ENCODE assay signal across 14 mouse cellular contexts in the genomic region with DNA sequence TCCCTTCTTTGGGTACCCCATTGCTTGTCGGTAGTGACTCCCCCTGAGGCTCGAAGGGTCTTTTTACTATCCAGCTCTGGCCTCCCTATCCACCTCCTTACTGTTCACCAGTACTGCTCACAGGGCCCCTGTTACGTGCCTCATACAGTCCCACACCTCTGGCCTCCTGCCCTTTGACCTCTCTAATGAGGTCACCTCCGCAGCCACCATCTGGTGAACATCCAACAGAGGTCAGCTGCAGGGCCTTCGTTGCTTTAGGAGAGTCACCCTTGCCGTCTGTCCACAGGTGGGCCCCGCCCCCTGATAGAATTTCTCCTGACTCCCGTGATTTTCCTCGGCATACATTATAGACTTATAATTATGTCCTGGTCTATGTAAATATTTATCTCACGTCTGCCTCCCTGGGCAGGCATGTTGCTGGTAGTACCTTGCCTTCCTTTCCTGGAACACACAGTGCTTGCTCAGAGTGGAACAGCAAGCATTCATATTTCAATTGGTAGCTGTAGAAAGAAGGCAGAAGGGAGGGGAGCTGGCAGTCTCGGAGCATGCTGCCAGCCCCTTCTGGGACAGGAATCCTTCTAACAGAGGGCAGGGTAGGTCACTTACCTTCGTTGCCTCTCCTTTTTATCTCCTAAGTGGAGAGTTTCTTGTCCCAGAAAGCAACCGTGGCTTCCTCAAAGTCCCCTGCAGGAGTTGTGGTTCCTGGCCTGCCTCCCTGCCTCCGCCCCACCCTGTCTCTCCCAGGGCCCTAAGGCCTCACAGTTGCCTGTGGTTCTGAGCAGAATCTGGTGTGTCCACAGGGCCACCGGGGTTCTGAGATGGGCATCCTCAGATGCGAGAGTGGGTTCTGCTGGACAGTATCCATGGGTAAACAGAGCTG. TPM values are rescaled to one million over a fixed set of nuclear protein-coding genes. Genes with fewer than 3 reads are reported as not detected.
DNase-seq lines count a peak whose midpoint lies in the region; ATAC-seq and TF ChIP-seq lines count a peak whose summit lies in the region.
"Had no signal": no experiment of that assay in that cellular context is flagged by ENCODE, and none has a peak within 500 bp of the region (broad histone marks: within the 10 kb centered on the region; RNA-seq: fewer than 3 reads in every experiment).

No protein-coding gene starts in this region.

- no peaks in the 10 kb centered on the region for H3K27me3 ChIP-seq in heart, embryonic 15.5 days
- H3K27me3 ChIP-seq in E14TG2a.4 (ENCODE audit: insufficient read depth, low read length) = peaks cover 17% of the 10 kb centered on the region
- no peaks in the 10 kb centered on the region for H3K27me3 ChIP-seq in intestine, embryonic 15.5 days (replicated peaks)
- H3K27me3 ChIP-seq in forebrain, embryonic 11.5 days (ENCODE audit: control insufficient read depth, insufficient read depth, low read length) = no peaks in the 10 kb centered on the region

- H3K4me1 ChIP-seq in heart, embryonic 15.5 days (replicated peaks) = peaks cover 29% of the 10 kb centered on the region
- H3K4me1 ChIP-seq in E14TG2a.4 (replicated peaks; ENCODE audit: low read depth, low read length) = peaks cover 52% of the 10 kb centered on the region
- H3K4me1 ChIP-seq in intestine, embryonic 15.5 days (replicated peaks) = peaks cover 28% of the 10 kb centered on the region
- H3K4me1 ChIP-seq in forebrain, embryonic 11.5 days (replicated peaks; ENCODE audit: control insufficient read depth, insufficient read depth, low read length) = no peaks in the 10 kb centered on the region; the same call in 1 of the 2 replicates

- no peak overlapping the region for H3K4me2 ChIP-seq in heart, embryonic 15.5 days
- H3K4me2 ChIP-seq in intestine, embryonic 15.5 days (replicated peaks) = 0 out of 2 replicates have a peak overlapping the region, but pooled peaks have one; percentile 9
- H3K4me2 ChIP-seq in forebrain, embryonic 11.5 days (ENCODE audit: low read depth, low read length, severe bottlenecking) = no peak overlapping the region

- H3K9me3 ChIP-seq in heart, embryonic 15.5 days (replicated peaks) = no peaks in the 10 kb centered on the region
- no peaks in the 10 kb centered on the region for H3K9me3 ChIP-seq in E14TG2a.4 (ENCODE audit: low read length)
- H3K9me3 ChIP-seq in intestine, embryonic 15.5 days = no peaks in the 10 kb centered on the region
- no peaks in the 10 kb centered on the region for H3K9me3 ChIP-seq in forebrain, embryonic 11.5 days (ENCODE audit: control insufficient read depth, low read length)

- no peak for DNase-seq in heart, postnatal 4 days
- DNase-seq in lung, postnatal 36 days = peak; percentile 68
- no peak for DNase-seq in forebrain, embryonic 11.5 days (ENCODE audit: low spot score)
- no peak for DNase-seq in c-Kit-positive CD71-positive TER-119-positive erythroid progenitor cells, embryonic 14.5 days (ENCODE audit: low spot score)
- DNase-seq: adrenal gland, postnatal 14 days; cerebellum, adult 11 months; kidney, postnatal 36 days; right cerebral cortex, adult 18-20 months had no signal

- H3K4me3 ChIP-seq in heart, embryonic 15.5 days = no peak overlapping the region
- H3K4me3 ChIP-seq in E14TG2a.4 (replicated peaks; ENCODE audit: low read length) = 0 out of 2 replicates have a peak overlapping the region, but pooled peaks have one; percentile 10
- no peak overlapping the region for H3K4me3 ChIP-seq in intestine, embryonic 15.5 days (replicated peaks)
- no peak overlapping the region for H3K4me3 ChIP-seq in forebrain, embryonic 11.5 days (ENCODE audit: low read depth, low read length)

- no peak for TF ChIP-seq CTCF in E14TG2a.4 (conservative IDR thresholded peaks at IDR 0.05; ENCODE audit: low read length)

- WGBS in heart, embryonic 15.5 days = 49% methylated on average over 16 of the region's 16 CpGs
- 31% methylated on average over 16 of the region's 16 CpGs for WGBS in intestine, embryonic 15.5 days
- 64% methylated on average over 16 of the region's 16 CpGs for WGBS in forebrain, embryonic 11.5 days

- H3K9ac ChIP-seq in heart, embryonic 15.5 days = no peak overlapping the region
- 0 out of 2 replicates have a peak overlapping the region, but pooled peaks have one; percentile 18 for H3K9ac ChIP-seq in intestine, embryonic 15.5 days
- no peak overlapping the region for H3K9ac ChIP-seq in forebrain, embryonic 11.5 days (ENCODE audit: low read length)

- H3K27ac ChIP-seq in heart, embryonic 15.5 days = 0 out of 2 replicates have a peak overlapping the region, but pooled peaks have one; percentile 0
- 0 out of 2 replicates have a peak overlapping the region, but pooled peaks have one; percentile 22 for H3K27ac ChIP-seq in intestine, embryonic 15.5 days
- H3K27ac ChIP-seq in forebrain, embryonic 11.5 days (ENCODE audit: low read depth, low read length) = no peak overlapping the region

- no peak for ATAC-seq in heart, embryonic 15.5 days (replicated peaks; ENCODE audit: insufficient number of reproducible peaks, insufficient read depth, low FRiP score, low read depth)
- ATAC-seq in intestine, embryonic 15.5 days = peak; percentile 21
- no peak for ATAC-seq in forebrain, embryonic 11.5 days (replicated peaks; ENCODE audit: low FRiP score)
- no peak for ATAC-seq in CD4-positive, CD25-positive, alpha-beta regulatory T cell, adult 4 months

- no peaks in the 10 kb centered on the region for H3K36me3 ChIP-seq in heart, embryonic 15.5 days
- H3K36me3 ChIP-seq in E14TG2a.4 (ENCODE audit: insufficient read depth, low read length) = no peaks in the 10 kb centered on the region
- no peaks in the 10 kb centered on the region for H3K36me3 ChIP-seq in intestine, embryonic 15.5 days
- no peaks in the 10 kb centered on the region for H3K36me3 ChIP-seq in forebrain, embryonic 11.5 days (ENCODE audit: control insufficient read depth, insufficient read depth, low read length)

RNA-seq across cellular contexts. Expression of a gene that starts 14.9 kb away (rescaled TPM):
- polyA plus RNA-seq in heart, embryonic 15.5 days (2015; fragmentation: Nextera tagmentation; extraction: Ambion mirVana) = 0.31 and 0.65 TPM in 2 replicates
- total RNA-seq in heart, postnatal 4 days (2021) = under 1 TPM in 1 of 2 experiments, not detected in 1; 0.11 TPM
- 1.0 and 1.6 TPM in 2 replicates for polyA plus RNA-seq in intestine, embryonic 15.5 days (2015; fragmentation: Nextera tagmentation; extraction: Ambion mirVana)
- 0.40 and 0.48 TPM in 2 replicates for polyA plus RNA-seq in forebrain, embryonic 11.5 days (2014; fragmentation: Nextera tagmentation; extraction: Ambion mirVana)
- not detected for polyA plus RNA-seq in CD4-positive, CD25-positive, alpha-beta regulatory T cell, adult 4 months (2017; shearing (Covaris generic))
- total RNA-seq: heart, adult 8-10 months; megakaryocyte-erythroid progenitor cell, adult 5-6 weeks had no signal

RNA-seq across cellular contexts. Expression of a gene that starts 38.6 kb away (rescaled TPM):
- polyA plus RNA-seq in heart, embryonic 15.5 days (2015; fragmentation: Nextera tagmentation; extraction: Ambion mirVana) = 1,637 and 1,814 TPM in 2 replicates
- total RNA-seq in heart, postnatal 4 days (2021) = 1,000 to 10,000 TPM; 1,087 to 1,151 TPM
- 1,208 and 1,228 TPM in 2 replicates for polyA plus RNA-seq in intestine, embryonic 15.5 days (2015; fragmentation: Nextera tagmentation; extraction: Ambion mirVana)
- 2,195 and 2,371 TPM in 2 replicates for polyA plus RNA-seq in forebrain, embryonic 11.5 days (2014; fragmentation: Nextera tagmentation; extraction: Ambion mirVana)
- 1,000 to 10,000 TPM in 1 of 2 experiments, 100 to 1,000 TPM in 1; 810 to 1,266 TPM for polyA plus RNA-seq in CD4-positive, CD25-positive, alpha-beta regulatory T cell, adult 4 months (2017; shearing (Covaris generic))

RNA-seq across cellular contexts. Expression of a gene that starts 55.7 kb away (rescaled TPM):
- 10.5 and 10.6 TPM in 2 replicates for polyA plus RNA-seq in heart, embryonic 15.5 days (2015; fragmentation: Nextera tagmentation; extraction: Ambion mirVana)
- total RNA-seq in heart, postnatal 4 days (2021) = 1 to 10 TPM; 4.3 to 4.4 TPM
- 11.2 and 12.0 TPM in 2 replicates for polyA plus RNA-seq in intestine, embryonic 15.5 days (2015; fragmentation: Nextera tagmentation; extraction: Ambion mirVana)
- 16.0 and 19.8 TPM in 2 replicates for polyA plus RNA-seq in forebrain, embryonic 11.5 days (2014; fragmentation: Nextera tagmentation; extraction: Ambion mirVana)
- 1 to 10 TPM; 6.4 to 7.2 TPM for polyA plus RNA-seq in CD4-positive, CD25-positive, alpha-beta regulatory T cell, adult 4 months (2017; shearing (Covaris generic))

RNA-seq across cellular contexts. Expression of a gene that starts 55.9 kb away (rescaled TPM):
- 7.7 and 9.1 TPM in 2 replicates for polyA plus RNA-seq in heart, embryonic 15.5 days (2015; fragmentation: Nextera tagmentation; extraction: Ambion mirVana)
- 10 to 100 TPM; 21.5 to 23.4 TPM for total RNA-seq in heart, postnatal 4 days (2021)
- polyA plus RNA-seq in intestine, embryonic 15.5 days (2015; fragmentation: Nextera tagmentation; extraction: Ambion mirVana) = 9.5 and 14.0 TPM in 2 replicates
- 18.4 and 19.2 TPM in 2 replicates for polyA plus RNA-seq in forebrain, embryonic 11.5 days (2014; fragmentation: Nextera tagmentation; extraction: Ambion mirVana)
- polyA plus RNA-seq in CD4-positive, CD25-positive, alpha-beta regulatory T cell, adult 4 months (2017; shearing (Covaris generic)) = 10 to 100 TPM; 42.0 to 61.6 TPM
